Mouse (Mus musculus) ES-E14 (cell line): ENCODE measurements around the gene Wnt7a.

ENCODE experiments used
- CHD2 ChIP-seq: IDR thresholded peaks from 2 replicates; pipeline ENCODE4 v1.6.1; 2014; ENCODE audit warnings: mild to moderate bottlenecking, low read depth, low read length, inconsistent platforms
- HCFC1 ChIP-seq: IDR thresholded peaks from 2 replicates; pipeline ENCODE4 v1.6.1; 2012; ENCODE audit warnings: low read length, inconsistent platforms, borderline replicate concordance; ENCODE audit not compliant: insufficient read depth
- MAFK ChIP-seq: IDR thresholded peaks from 2 replicates; pipeline ENCODE4 v1.6.1; 2014; ENCODE audit warnings: mild to moderate bottlenecking, low read depth, low read length, inconsistent platforms; ENCODE audit not compliant: insufficient read depth
- ZC3H11A ChIP-seq: IDR thresholded peaks from 2 replicates; pipeline ENCODE4 v1.6.1; 2012; ENCODE audit warnings: low read depth, mild to moderate bottlenecking, inconsistent platforms, low read length, borderline replicate concordance
- ZNF384 ChIP-seq: IDR thresholded peaks from 2 replicates; pipeline ENCODE4 v1.6.1; 2012; ENCODE audit warnings: low read depth, low read length, inconsistent platforms

DNA sequence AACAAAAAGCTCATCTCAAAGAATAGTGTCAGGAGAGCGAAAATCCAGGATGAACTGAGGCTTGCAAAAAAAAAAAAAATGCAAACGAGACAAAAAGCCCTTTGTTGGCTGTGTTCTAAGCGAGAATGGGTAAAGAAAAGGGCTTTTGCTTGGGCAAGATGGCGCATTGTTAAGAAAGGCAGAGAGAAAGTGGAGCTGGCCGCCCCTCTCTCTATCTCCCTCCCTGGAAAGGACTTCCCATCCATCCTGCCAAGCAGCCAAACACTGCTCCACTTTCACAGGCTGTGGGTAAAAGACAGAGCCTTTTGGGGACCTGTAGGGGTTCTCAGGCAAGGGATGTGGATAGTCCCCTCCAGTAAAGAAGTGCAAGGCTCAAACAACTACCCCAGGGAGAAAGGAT lies 9.6 kb downstream of the Wnt7a start:
- TF ChIP-seq MAFK = no peak
- TF ChIP-seq ZC3H11A = no peak
- TF ChIP-seq HCFC1 = no peak
- TF ChIP-seq ZNF384 = no peak
- TF ChIP-seq CHD2 = no peak
